Mouse (Mus musculus) myocyte (in vitro differentiated cells): ENCODE results near the gene Vangl1. TPM values are rescaled to one million over a fixed set of nuclear protein-coding genes. Genes with fewer than 3 reads are reported as not detected.

Experiments used
- H3K27me3 ChIP-seq: one replicate; pipeline ENCODE4 v1.6.1; 2011; ENCODE audit not compliant: control insufficient read depth, insufficient read depth, insufficient read length
- H3K36me3 ChIP-seq: one replicate; pipeline ENCODE4 v1.6.1; 2011; ENCODE audit not compliant: control insufficient read depth, insufficient read depth
- H3K4me2 ChIP-seq: one replicate; pipeline ENCODE4 v1.6.1; 2011; ENCODE audit warnings: low read depth, control low read depth
- H3K4me3 ChIP-seq: one replicate; pipeline ENCODE4 v1.5.1; 2011; ENCODE audit warnings: mild to moderate bottlenecking, control low read depth, moderate library complexity
- H3K79me2 ChIP-seq: one replicate; pipeline ENCODE4 v1.6.1; 2011; ENCODE audit not compliant: control insufficient read depth, insufficient read depth
- H3ac ChIP-seq: one replicate; pipeline ENCODE4 v1.6.1; 2011; ENCODE audit not compliant: control insufficient read depth, insufficient read length
- CEBPB ChIP-seq: IDR thresholded peaks from 2 replicates; pipeline ENCODE4 v1.6.1; 2011; ENCODE audit warnings: mild to moderate bottlenecking, moderate library complexity; ENCODE audit not compliant: poor library complexity, insufficient read depth, severe bottlenecking
- E2F4 ChIP-seq: IDR thresholded peaks from one replicate; pipeline ENCODE4 v1.6.1; 2011; ENCODE audit warnings: mild to moderate bottlenecking, control low read depth, moderate library complexity; ENCODE audit not compliant: insufficient read depth
- MAX ChIP-seq: IDR thresholded peaks from one replicate; pipeline ENCODE4 v1.6.1; 2011; ENCODE audit warnings: low read depth, mild to moderate bottlenecking, control low read depth
- MYOD1 ChIP-seq, 3 experiments: IDR thresholded peaks; one replicate each; pipeline ENCODE4 v1.6.1; 2011; ENCODE audit warnings: control low read depth in 2 of 3, low read depth in 2 of 3, mild to moderate bottlenecking in 2 of 3, moderate library complexity in 1 of 3; ENCODE audit not compliant: insufficient read length in 2 of 3, control insufficient read depth in 1 of 3
- MYOG ChIP-seq, 3 experiments: IDR thresholded peaks; one replicate each; pipeline ENCODE4 v1.6.1; 2011; ENCODE audit warnings: control low read depth in 2 of 3, low read depth in 2 of 3, mild to moderate bottlenecking in 2 of 3; ENCODE audit not compliant: insufficient read length in 2 of 3, control insufficient read depth in 1 of 3, insufficient read depth in 1 of 3
- POLR2A ChIP-seq: IDR thresholded peaks from one replicate; pipeline ENCODE4 v1.6.1; 2011; ENCODE audit warnings: low read depth, mild to moderate bottlenecking, control low read depth, moderate library complexity; ENCODE audit not compliant: insufficient read length
- POLR2AphosphoS2 ChIP-seq: IDR thresholded peaks from one replicate; pipeline ENCODE4 v1.6.1; 2011; ENCODE audit warnings: low read depth, control low read depth; ENCODE audit not compliant: insufficient read length
- REST ChIP-seq: IDR thresholded peaks from one replicate; pipeline ENCODE4 v1.6.1; 2011; ENCODE audit warnings: mild to moderate bottlenecking, control low read depth, moderate library complexity; ENCODE audit not compliant: insufficient read depth, insufficient read length
- SRF ChIP-seq: IDR thresholded peaks from one replicate; pipeline ENCODE4 v1.6.1; 2011; ENCODE audit warnings: low read depth; ENCODE audit not compliant: control insufficient read depth, insufficient read length
- TCF12 ChIP-seq: IDR thresholded peaks from one replicate; pipeline ENCODE4 v1.6.1; 2011; ENCODE audit warnings: mild to moderate bottlenecking, control low read depth; ENCODE audit not compliant: poor library complexity, insufficient read depth, severe bottlenecking
- TCF3 ChIP-seq: IDR thresholded peaks from one replicate; pipeline ENCODE4 v1.6.1; 2011; ENCODE audit warnings: low read depth, control low read depth; ENCODE audit not compliant: insufficient read length
- USF1 ChIP-seq: IDR thresholded peaks from one replicate; pipeline ENCODE4 v1.6.1; 2011; ENCODE audit warnings: low read depth, mild to moderate bottlenecking, control low read depth, moderate library complexity
- polyA plus RNA-seq: library from polyadenylated mRNA; unstranded; fragments of >200 nt; fragmentation: generic; extraction: Trizol; gene quantifications from one replicate; pipeline ENCODE4 v1.2.1, GENCODE M21; 2012; ENCODE audit warnings: missing spikeins

Gene Vangl1
- polyA plus RNA-seq, 1 experiment, result 21.2 TPM

DNA sequence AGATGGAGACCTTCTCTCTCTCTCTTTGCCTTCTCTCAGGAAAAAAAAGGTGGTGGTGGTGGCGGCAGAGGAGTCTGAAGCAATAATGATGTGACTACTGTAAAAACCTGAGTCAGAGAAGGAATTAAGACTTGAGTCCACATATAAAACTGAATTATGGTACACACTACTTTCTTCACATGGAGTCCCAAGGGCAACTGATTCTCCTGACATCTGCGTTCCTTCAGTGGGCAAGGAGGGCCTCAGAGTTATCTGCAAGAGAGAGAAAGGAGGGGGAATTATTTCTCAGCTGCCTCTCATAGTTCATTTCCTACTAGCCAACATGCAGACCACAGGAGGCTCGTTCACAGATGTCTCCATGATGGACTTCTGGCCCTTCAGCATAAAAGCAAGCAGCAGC, 40.1 kb upstream of the Vangl1 start:
- Histone ChIP-seq H3K27me3 (no peaks in the 10 kb centered on the region), H3ac (no peak overlapping the region), H3K4me3 (no peak overlapping the region), H3K79me2 (no peaks in the 10 kb centered on the region), H3K36me3 (no peaks in the 10 kb centered on the region), H3K4me2 (no peak overlapping the region)
- TF ChIP-seq POLR2AphosphoS2, result no peak
- TF ChIP-seq MYOG (IDR thresholded peaks at IDR 0.05; ENCODE audit: control insufficient read depth in 1 of 3, insufficient read depth in 1 of 3, insufficient read length in 2 of 3, low read depth in 2 of 3), result no peak
- no peak for TF ChIP-seq MAX
- no peak for TF ChIP-seq SRF
- TF ChIP-seq MYOD1 (IDR thresholded peaks at IDR 0.05; ENCODE audit: control insufficient read depth in 1 of 3, insufficient read length in 2 of 3, low read depth in 2 of 3), result no peak
- no peak for TF ChIP-seq REST
- no peak for TF ChIP-seq E2F4
- no peak for TF ChIP-seq USF1
- no peak for TF ChIP-seq CEBPB
- TF ChIP-seq TCF3, result no peak
- TF ChIP-seq TCF12, result no peak
- no peak for TF ChIP-seq POLR2A

DNA sequence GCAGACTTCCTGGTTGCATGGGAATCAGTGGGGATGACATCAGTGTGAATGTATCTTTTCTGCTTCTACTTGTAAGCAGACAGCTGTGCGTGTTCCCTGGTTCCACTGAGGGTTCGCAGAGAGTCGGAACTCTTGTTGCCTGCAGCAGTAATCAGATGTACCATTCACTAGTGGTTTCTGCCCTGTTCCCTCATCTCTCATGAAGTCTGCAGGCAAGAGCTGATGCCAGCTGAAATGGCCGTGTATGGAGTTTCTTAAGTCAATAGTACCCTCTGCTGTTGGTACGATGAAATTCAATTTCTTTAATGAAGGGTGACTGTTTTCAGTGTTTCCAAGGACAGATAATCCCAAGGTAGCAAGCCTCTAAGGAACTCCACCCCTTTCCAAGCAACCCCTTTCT, 38.4 kb upstream of the Vangl1 start:
- no peaks in the 10 kb centered on the region for H3K36me3 ChIP-seq
- no peaks in the 10 kb centered on the region for H3K79me2 ChIP-seq
- no peak for TF ChIP-seq USF1
- no peak for TF ChIP-seq POLR2A
- no peak for TF ChIP-seq E2F4
- TF ChIP-seq CEBPB, result no peak
- TF ChIP-seq REST, result no peak
- H3K4me2 ChIP-seq, result no peak overlapping the region
- no peak overlapping the region for H3ac ChIP-seq
- H3K27me3 ChIP-seq, result no peaks in the 10 kb centered on the region
- H3K4me3 ChIP-seq, result no peak overlapping the region

DNA sequence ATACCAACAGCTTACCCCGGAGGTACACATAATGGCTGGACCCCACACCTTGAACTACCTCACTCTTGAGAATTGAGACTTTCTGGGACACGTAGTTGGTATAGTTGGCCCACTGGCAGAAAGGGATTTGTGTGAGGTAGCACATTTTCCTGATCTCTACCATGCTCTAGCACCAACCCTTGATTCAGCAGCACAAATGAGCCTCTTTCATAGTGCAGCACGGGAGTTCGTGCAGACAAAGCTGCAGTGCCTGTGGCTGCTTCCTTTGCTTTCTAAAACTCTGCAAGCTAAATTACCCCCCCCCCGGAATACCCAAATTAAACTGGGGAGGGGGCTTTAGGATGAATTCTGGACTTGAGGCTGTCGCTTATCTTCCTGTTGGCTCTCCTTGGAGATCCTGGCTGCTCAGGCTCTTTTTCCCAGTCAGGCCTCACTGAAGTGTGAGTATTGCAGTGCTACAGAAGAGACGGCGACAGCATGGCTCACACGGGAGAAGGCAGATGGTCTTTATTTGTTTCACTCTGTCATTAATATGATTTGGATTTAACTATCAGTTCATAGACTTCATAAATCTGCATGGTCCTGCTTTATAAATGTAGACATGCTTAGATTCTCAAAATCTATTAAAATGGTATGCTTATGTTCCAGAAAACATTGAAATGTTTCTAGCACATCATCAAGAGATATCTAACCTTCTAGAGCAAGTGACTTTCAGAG, 27.1 kb upstream of the Vangl1 start:
- Histone ChIP-seq H3K27me3 (no peaks in the 10 kb centered on the region), H3ac (no peak overlapping the region), H3K4me3 (no peak overlapping the region), H3K79me2 (no peaks in the 10 kb centered on the region), H3K4me2 (no peak overlapping the region), H3K36me3 (no peaks in the 10 kb centered on the region)
- TF ChIP-seq TCF3, result no peak
- no peak for TF ChIP-seq TCF12
- TF ChIP-seq POLR2AphosphoS2, result no peak
- no peak for TF ChIP-seq MYOG (IDR thresholded peaks at IDR 0.05; ENCODE audit: control insufficient read depth in 1 of 3, insufficient read depth in 1 of 3, insufficient read length in 2 of 3, low read depth in 2 of 3)
- TF ChIP-seq MAX, result no peak
- TF ChIP-seq USF1, result no peak
- TF ChIP-seq SRF, result no peak
- no peak for TF ChIP-seq MYOD1 (IDR thresholded peaks at IDR 0.05; ENCODE audit: control insufficient read depth in 1 of 3, insufficient read length in 2 of 3, low read depth in 2 of 3)
- no peak for TF ChIP-seq E2F4
- no peak for TF ChIP-seq REST
- no peak for TF ChIP-seq CEBPB
- TF ChIP-seq POLR2A, result no peak

DNA sequence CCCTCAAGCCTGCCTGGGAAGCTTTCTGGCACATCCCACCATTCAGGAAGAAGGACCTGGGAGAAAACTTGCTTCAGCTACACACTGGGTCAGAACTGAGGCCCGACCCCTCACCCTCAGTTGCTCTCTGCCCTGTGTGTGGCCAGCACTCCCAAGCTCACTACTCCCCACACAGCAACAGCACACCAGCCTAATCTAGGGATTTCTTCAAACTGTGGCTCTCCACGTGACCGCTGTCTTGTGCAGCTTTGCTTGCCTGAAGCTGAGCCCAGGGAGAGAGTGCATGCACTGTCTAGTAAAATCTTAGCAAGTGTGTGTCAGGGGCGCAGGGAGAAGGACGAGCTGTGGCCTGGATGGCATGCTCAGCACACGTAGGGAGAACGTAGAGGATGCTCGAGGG, 18.3 kb upstream of the Vangl1 start:
- no peaks in the 10 kb centered on the region for H3K36me3 ChIP-seq
- TF ChIP-seq CEBPB (no peak), POLR2AphosphoS2 (no peak), POLR2A (no peak), TCF12 (no peak), MAX (no peak), USF1 (no peak), REST (no peak), E2F4 (no peak), MYOD1 (IDR thresholded peaks at IDR 0.05; ENCODE audit: control insufficient read depth in 1 of 3, insufficient read length in 2 of 3, low read depth in 2 of 3) (no peak), SRF (no peak), MYOG (IDR thresholded peaks at IDR 0.05; ENCODE audit: control insufficient read depth in 1 of 3, insufficient read depth in 1 of 3, insufficient read length in 2 of 3, low read depth in 2 of 3) (no peak), TCF3 (no peak)
- H3K4me3 ChIP-seq, result no peak overlapping the region
- H3K27me3 ChIP-seq, result no peaks in the 10 kb centered on the region
- H3ac ChIP-seq, result no peak overlapping the region
- H3K4me2 ChIP-seq, result no peak overlapping the region
- no peaks in the 10 kb centered on the region for H3K79me2 ChIP-seq

DNA sequence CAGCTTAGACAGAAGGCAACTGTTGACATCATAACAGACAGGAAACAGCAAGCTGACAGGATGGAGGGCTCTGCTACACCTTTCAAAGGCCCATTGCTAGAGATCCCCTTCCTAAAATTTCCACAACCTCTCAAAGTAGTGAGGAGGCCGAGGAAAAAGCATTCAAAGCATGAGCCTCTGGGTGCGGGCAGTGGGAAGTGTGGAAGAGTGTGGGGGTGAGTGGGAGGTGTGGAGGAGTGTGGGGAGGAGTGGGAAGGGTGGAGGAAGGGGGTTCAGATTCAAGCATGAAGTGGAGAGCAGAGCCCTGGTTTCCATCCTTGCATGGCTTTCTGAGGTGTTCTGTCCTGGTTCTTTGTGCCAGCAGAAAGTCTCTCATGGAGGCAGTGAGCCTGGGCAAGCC, 13.8 kb upstream of the Vangl1 start:
- Histone ChIP-seq H3ac (no peak overlapping the region), H3K79me2 (no peaks in the 10 kb centered on the region), H3K27me3 (no peaks in the 10 kb centered on the region), H3K4me3 (no peak overlapping the region), H3K4me2 (no peak overlapping the region), H3K36me3 (no peaks in the 10 kb centered on the region)
- no peak for TF ChIP-seq E2F4
- TF ChIP-seq TCF12, result no peak
- TF ChIP-seq USF1, result no peak
- TF ChIP-seq MAX, result no peak
- TF ChIP-seq TCF3, result no peak
- TF ChIP-seq REST, result no peak
- TF ChIP-seq POLR2AphosphoS2, result no peak
- no peak for TF ChIP-seq MYOD1 (IDR thresholded peaks at IDR 0.05; ENCODE audit: control insufficient read depth in 1 of 3, insufficient read length in 2 of 3, low read depth in 2 of 3)
- TF ChIP-seq CEBPB, result no peak
- no peak for TF ChIP-seq SRF
- TF ChIP-seq MYOG (IDR thresholded peaks at IDR 0.05; ENCODE audit: control insufficient read depth in 1 of 3, insufficient read depth in 1 of 3, insufficient read length in 2 of 3, low read depth in 2 of 3), result no peak
- TF ChIP-seq POLR2A, result no peak
